Mouse (Mus musculus): ENCODE measurements around the gene Gpr85. TPM values are rescaled to one million over a fixed set of nuclear protein-coding genes. Genes with fewer than 3 reads are reported as not detected.
A peak's percentile ranks its signal among the peaks of the same experiment; 100 is the strongest.

Gpr85 gene
- polyA plus RNA-seq (2012), result not detected in 2 replicates

DNA sequence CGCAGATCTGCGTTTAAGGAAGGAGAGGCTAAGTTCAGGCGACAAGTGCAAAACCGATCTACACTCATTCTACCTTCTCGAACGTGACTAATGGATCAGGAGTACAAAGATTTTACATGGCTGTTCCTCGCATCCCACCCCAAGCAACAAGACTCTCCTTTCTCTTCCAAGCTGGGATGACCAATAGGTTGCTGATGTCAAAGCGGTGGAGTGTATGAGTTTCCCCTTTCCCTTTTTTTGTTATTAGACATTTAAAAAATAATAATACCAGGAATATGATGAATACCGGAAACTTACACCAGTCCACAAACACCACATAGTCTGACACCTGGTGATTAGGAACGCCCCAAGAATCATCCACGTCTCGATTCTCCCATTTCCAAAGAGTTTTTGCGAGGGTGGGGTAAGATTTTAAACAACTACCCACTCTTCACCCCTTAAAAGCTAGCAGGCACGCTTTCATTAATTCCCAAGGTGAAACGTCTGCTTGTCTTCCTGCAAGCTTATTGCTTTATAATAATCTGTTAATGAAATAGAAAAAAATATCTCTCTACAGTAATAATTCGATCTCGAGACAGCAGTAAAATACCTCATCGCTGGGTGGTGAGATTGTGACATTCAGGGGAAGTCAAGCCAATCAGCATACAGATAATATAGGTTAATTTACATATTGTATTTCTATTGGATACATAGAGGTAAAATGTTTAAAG lies at the start of gene Gpr85:
Gpr85 (minus strand) TSS at position 598 of the 710 bp plus-strand sequence.
- TF ChIP-seq TAL1 (IDR thresholded peaks at IDR 0.05; ENCODE audit: low read length) (no peak), GATA1 (IDR thresholded peaks at IDR 0.05; ENCODE audit: low read length) (no peak)
- H3K36me3 ChIP-seq (ENCODE audit: control insufficient read depth), result no peaks in the 10 kb centered on the region
- peaks cover 42% of the 10 kb centered on the region for H3K27me3 ChIP-seq (ENCODE audit: control insufficient read depth)
- H3K4me1 ChIP-seq (ENCODE audit: control insufficient read depth), result no peaks in the 10 kb centered on the region
- H3K4me3 ChIP-seq (replicated peaks), result peak within 1 kb of the TSS; percentile 45
- no peaks in the 10 kb centered on the region for H3K9me3 ChIP-seq (ENCODE audit: control insufficient read depth, low read length)

- H3K36me3 ChIP-seq (ENCODE audit: control insufficient read depth), result no peaks in the 10 kb centered on the region
- H3K4me1 ChIP-seq (ENCODE audit: control insufficient read depth), result no peaks in the 10 kb centered on the region
- no peak overlapping the region for H3K4me3 ChIP-seq (replicated peaks)
- no peak for TF ChIP-seq GATA1 (IDR thresholded peaks at IDR 0.05; ENCODE audit: low read length)
- no peak for TF ChIP-seq TAL1 (IDR thresholded peaks at IDR 0.05; ENCODE audit: low read length)
- H3K27me3 ChIP-seq (ENCODE audit: control insufficient read depth), result no peaks in the 10 kb centered on the region
- H3K9me3 ChIP-seq (ENCODE audit: control insufficient read depth, low read length), result no peaks in the 10 kb centered on the region
Observed at GRCm38 (mm10) chr6:13884877-13885592, 45.3 kb upstream of the Gpr85 start.

DNA sequence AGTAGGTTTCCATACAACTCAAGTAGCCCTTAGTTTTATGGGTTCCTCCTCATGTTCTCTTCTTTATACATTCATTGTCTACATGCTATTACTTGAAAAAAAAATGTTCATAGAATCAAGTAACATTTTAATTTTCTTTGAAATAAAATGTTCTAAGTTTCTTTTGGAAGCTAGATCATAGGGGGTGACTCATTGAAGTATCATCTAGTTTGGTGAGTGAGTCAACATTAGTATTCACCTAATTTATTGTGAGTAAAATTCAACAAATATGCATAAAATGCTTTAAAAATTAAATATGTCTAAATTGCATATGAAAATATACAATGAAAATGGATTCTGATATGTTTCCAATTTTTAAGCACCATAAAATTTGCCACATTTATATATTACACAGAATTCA lies 43.2 kb upstream of the Gpr85 start:
- no peak for TF ChIP-seq GATA1 (IDR thresholded peaks at IDR 0.05; ENCODE audit: low read length)
- TF ChIP-seq TAL1 (IDR thresholded peaks at IDR 0.05; ENCODE audit: low read length), result no peak
- H3K36me3 ChIP-seq (ENCODE audit: control insufficient read depth), result no peaks in the 10 kb centered on the region
- no peak overlapping the region for H3K4me3 ChIP-seq (replicated peaks)

DNA sequence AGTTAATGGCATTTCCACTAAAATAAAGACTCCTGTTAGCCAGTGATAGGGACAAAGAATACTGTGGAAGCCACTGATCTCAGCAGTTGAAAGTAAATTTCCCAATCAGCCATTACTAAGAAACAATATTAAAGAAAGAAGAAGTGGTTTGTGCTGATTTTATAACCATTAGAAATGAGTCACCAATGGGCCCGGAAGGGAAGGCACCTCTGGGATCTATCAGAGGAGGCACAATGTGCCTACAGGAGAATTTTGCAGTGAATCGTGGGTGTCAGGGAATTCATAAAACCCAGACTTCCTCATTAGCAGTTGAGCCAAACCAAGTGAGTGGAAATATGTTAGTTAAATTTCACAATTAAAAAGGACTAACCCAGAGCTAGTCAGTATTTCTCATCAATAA lies 34.2 kb upstream of the Gpr85 start:
- Histone ChIP-seq H3K4me1 (ENCODE audit: control insufficient read depth) (peaks cover 15% of the 10 kb centered on the region), H3K4me3 (replicated peaks) (no peak overlapping the region), H3K9me3 (ENCODE audit: control insufficient read depth, low read length) (no peaks in the 10 kb centered on the region), H3K36me3 (ENCODE audit: control insufficient read depth) (peaks cover 1% of the 10 kb centered on the region; the same call in 1 of the 2 replicates), H3K27me3 (ENCODE audit: control insufficient read depth) (no peaks in the 10 kb centered on the region)
- TF ChIP-seq TAL1 (IDR thresholded peaks at IDR 0.05; ENCODE audit: low read length) (no peak), GATA1 (IDR thresholded peaks at IDR 0.05; ENCODE audit: low read length) (no peak)

More for the DNA sequence above, 43.2 kb upstream of the Gpr85 start:
- Histone ChIP-seq H3K9me3 (ENCODE audit: control insufficient read depth, low read length) (no peaks in the 10 kb centered on the region), H3K4me1 (ENCODE audit: control insufficient read depth) (no peaks in the 10 kb centered on the region), H3K27me3 (ENCODE audit: control insufficient read depth) (no peaks in the 10 kb centered on the region)

GRCm38 (mm10) chr6:13872076-13872475 lies 32.3 kb upstream of the Gpr85 start:
- peaks cover 6% of the 10 kb centered on the region for H3K36me3 ChIP-seq (ENCODE audit: control insufficient read depth)
- peak overlapping the region; percentile 72 for H3K4me3 ChIP-seq (replicated peaks)
- peaks cover 15% of the 10 kb centered on the region for H3K4me1 ChIP-seq (ENCODE audit: control insufficient read depth)
- no peaks in the 10 kb centered on the region for H3K27me3 ChIP-seq (ENCODE audit: control insufficient read depth)
- TF ChIP-seq GATA1 (IDR thresholded peaks at IDR 0.05; ENCODE audit: low read length) (no peak), TAL1 (IDR thresholded peaks at IDR 0.05; ENCODE audit: low read length) (no peak)
- H3K9me3 ChIP-seq (ENCODE audit: control insufficient read depth, low read length), result no peaks in the 10 kb centered on the region

- TF ChIP-seq GATA1 (IDR thresholded peaks at IDR 0.05; ENCODE audit: low read length) (no peak), TAL1 (IDR thresholded peaks at IDR 0.05; ENCODE audit: low read length) (no peak)
- peaks cover 15% of the 10 kb centered on the region for H3K4me1 ChIP-seq (ENCODE audit: control insufficient read depth)
Observed at GRCm38 (mm10) chr6:13871625-13871958, 31.9 kb upstream of the Gpr85 start.

DNA sequence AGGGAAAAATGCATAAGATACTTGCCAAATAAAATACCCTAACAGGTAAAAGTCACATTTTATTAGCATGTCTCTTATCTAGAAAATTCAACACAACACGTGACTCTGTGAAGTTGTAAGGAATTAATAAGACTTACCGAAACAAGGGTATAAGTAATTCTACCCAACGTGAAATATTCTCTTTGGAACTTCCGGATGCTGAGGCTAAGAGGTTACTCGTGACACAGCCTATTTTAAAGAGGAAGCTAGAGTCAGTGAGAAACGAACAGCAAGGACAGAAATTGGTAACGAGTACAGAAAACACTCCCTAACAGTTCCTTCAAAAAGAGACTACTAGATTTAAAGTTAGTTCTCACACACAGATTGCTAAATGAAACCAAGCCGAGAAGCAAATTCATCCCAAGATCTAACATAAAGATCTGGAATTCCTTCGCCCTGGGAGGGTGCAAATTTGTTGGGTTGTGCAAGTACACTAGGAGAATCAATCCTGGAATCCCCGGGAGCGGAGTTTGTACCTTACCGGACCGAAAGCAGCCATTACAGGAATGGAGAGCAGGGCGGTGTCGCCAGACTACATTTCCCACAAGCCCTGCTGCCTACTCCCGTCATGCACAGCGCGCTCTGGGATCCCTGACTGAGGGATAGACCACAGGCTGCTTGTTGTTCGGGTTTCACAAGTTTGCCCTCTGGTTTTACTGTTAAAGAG lies 31.3 kb upstream of the Gpr85 start, which contains the start of gene 2610001J05Rik:
2610001J05Rik (minus strand) TSS at position 600 of the 706 bp plus-strand sequence.
- no peak for TF ChIP-seq TAL1 (IDR thresholded peaks at IDR 0.05; ENCODE audit: low read length)
- no peak for TF ChIP-seq GATA1 (IDR thresholded peaks at IDR 0.05; ENCODE audit: low read length)
- Histone ChIP-seq H3K36me3 (ENCODE audit: control insufficient read depth) (peaks cover 6% of the 10 kb centered on the region), H3K4me3 (replicated peaks) (peak within 1 kb of the TSS; percentile 72)

More at GRCm38 (mm10) chr6:13871625-13871958, 31.9 kb upstream of the Gpr85 start:
- peak overlapping the region; percentile 72 for H3K4me3 ChIP-seq (replicated peaks)
- no peaks in the 10 kb centered on the region for H3K9me3 ChIP-seq (ENCODE audit: control insufficient read depth, low read length)
- H3K27me3 ChIP-seq (ENCODE audit: control insufficient read depth), result no peaks in the 10 kb centered on the region
- H3K36me3 ChIP-seq (ENCODE audit: control insufficient read depth), result peaks cover 6% of the 10 kb centered on the region

GRCm38 (mm10) chr6:13870289-13870741 lies 30.6 kb upstream of the Gpr85 start:
- Histone ChIP-seq H3K27me3 (ENCODE audit: control insufficient read depth) (no peaks in the 10 kb centered on the region), H3K4me1 (ENCODE audit: control insufficient read depth) (peaks cover 15% of the 10 kb centered on the region), H3K9me3 (ENCODE audit: control insufficient read depth, low read length) (no peaks in the 10 kb centered on the region), H3K4me3 (replicated peaks) (peak overlapping the region; percentile 72), H3K36me3 (ENCODE audit: control insufficient read depth) (peaks cover 6% of the 10 kb centered on the region)
- TF ChIP-seq TAL1 (IDR thresholded peaks at IDR 0.05; ENCODE audit: low read length) (no peak), GATA1 (IDR thresholded peaks at IDR 0.05; ENCODE audit: low read length) (no peak)

More for the DNA sequence above, 31.3 kb upstream of the Gpr85 start, which contains the start of gene 2610001J05Rik:
- no peaks in the 10 kb centered on the region for H3K9me3 ChIP-seq (ENCODE audit: control insufficient read depth, low read length)
- H3K4me1 ChIP-seq (ENCODE audit: control insufficient read depth), result peaks cover 15% of the 10 kb centered on the region
- H3K27me3 ChIP-seq (ENCODE audit: control insufficient read depth), result no peaks in the 10 kb centered on the region

- no peaks in the 10 kb centered on the region for H3K27me3 ChIP-seq (ENCODE audit: control insufficient read depth)
- no peaks in the 10 kb centered on the region for H3K9me3 ChIP-seq (ENCODE audit: control insufficient read depth, low read length)
- H3K4me1 ChIP-seq (ENCODE audit: control insufficient read depth), result no peaks in the 10 kb centered on the region
- TF ChIP-seq TAL1 (IDR thresholded peaks at IDR 0.05; ENCODE audit: low read length) (no peak), GATA1 (IDR thresholded peaks at IDR 0.05; ENCODE audit: low read length) (no peak)
- H3K36me3 ChIP-seq (ENCODE audit: control insufficient read depth), result no peaks in the 10 kb centered on the region
- H3K4me3 ChIP-seq (replicated peaks), result no peak overlapping the region
Observed at GRCm38 (mm10) chr6:13860596-13860995, 20.9 kb upstream of the Gpr85 start.

Measured in erythroblast, embryonic 14.5 days (primary cell).